In genomic region chr11:81446347-81446746, GRCm38 (mm10) we compare ENCODE assay signal across 17 mouse cellular contexts.
"Had no signal": no experiment of that assay in that cellular context is flagged by ENCODE, and none has a peak within 500 bp of the region (broad histone marks: within the 10 kb centered on the region; RNA-seq: fewer than 3 reads in every experiment).

No protein-coding gene starts in this region.

- H3K9ac ChIP-seq: liver, postnatal 0 days; lung, embryonic 15.5 days; midbrain, embryonic 13.5 days; midbrain, embryonic 15.5 days; neural tube, embryonic 12.5 days had no signal

- H3K36me3 ChIP-seq: lung, embryonic 15.5 days; midbrain, embryonic 13.5 days; midbrain, embryonic 15.5 days; neural tube, embryonic 12.5 days had no signal

- H3K9me3 ChIP-seq: lung, embryonic 15.5 days; megakaryocyte, embryonic 14.5 days; midbrain, embryonic 13.5 days; midbrain, embryonic 15.5 days; neural tube, embryonic 12.5 days had no signal

- H3K4me2 ChIP-seq: lung, embryonic 15.5 days; midbrain, embryonic 11.5 days; midbrain, embryonic 13.5 days; midbrain, embryonic 15.5 days; neural tube, embryonic 12.5 days had no signal

- H3K27ac ChIP-seq: lung, embryonic 15.5 days; macrophage; midbrain, embryonic 13.5 days; midbrain, embryonic 15.5 days; neural tube, embryonic 12.5 days had no signal

- ATAC-seq: liver, postnatal 0 days; lung, postnatal 0 days; midbrain, embryonic 13.5 days; midbrain, embryonic 15.5 days had no signal

- H3K4me3 ChIP-seq: lung, embryonic 15.5 days; megakaryocyte, embryonic 14.5 days; midbrain, embryonic 13.5 days; midbrain, embryonic 15.5 days; neural tube, embryonic 12.5 days had no signal

- H3K27me3 ChIP-seq: lung, embryonic 15.5 days; megakaryocyte, embryonic 14.5 days; midbrain, embryonic 13.5 days; midbrain, embryonic 15.5 days; neural tube, embryonic 12.5 days had no signal

- H3K4me1 ChIP-seq: megakaryocyte, embryonic 14.5 days; midbrain, embryonic 13.5 days; midbrain, embryonic 15.5 days had no signal

- DNase-seq: liver, postnatal 0 days; lung, adult 2 months; lung, postnatal 14 days; lung, postnatal 36 days; right cerebral cortex, postnatal 14 days; spleen, adult 18-20 months; thymus, adult 18-20 months; thymus, postnatal 14 days; thymus, postnatal 36 days had no signal
